Mouse (Mus musculus) lung, postnatal 0 days (tissue): ENCODE measurements around the gene M6pr.

ENCODE experiments used
- CTCF ChIP-seq: IDR thresholded peaks from 2 replicates; pipeline ENCODE4 v1.5.1; 2016; ENCODE audit warnings: antibody characterized with exemption, mild to moderate bottlenecking
- EP300 ChIP-seq: IDR thresholded peaks from 2 replicates; pipeline ENCODE4 v1.6.1; 2016; ENCODE audit warnings: antibody characterized with exemption, mild to moderate bottlenecking, control low read depth

GRCm38 (mm10) chr6:122309446-122309960 is 983 bp downstream of the M6pr start:
- no peak for TF ChIP-seq CTCF
- TF ChIP-seq EP300 = no peak
